Mouse (Mus musculus) left cerebral cortex, postnatal 25 days (tissue): Measurements from ENCODE around the gene Pde2a. TPM values are rescaled to one million over a fixed set of nuclear protein-coding genes. Genes with fewer than 3 reads are reported as not detected.
"Not testable (repeated sequence)": the region's sequence is repeated elsewhere in the genome, so short reads cannot be mapped to it uniquely, and the experiment has no call there.

Source experiments
- DNase-seq, 2 experiments: peaks; one replicate each; pipeline ENCODE4 v3.0.0; 2022; ENCODE audit warnings: low spot score in 2 of 2, mixed read lengths in 1 of 2
- intact Hi-C: fragments of 180-260 bp; cut with DNase I; formaldehyde crosslinking; loops from one replicate; pipeline ENCODE4 v1.15.1; 2025
- microRNA-seq, 2 experiments: library from miRNA; unstranded; fragments of <30 nt; microRNA quantifications; one replicate each; pipeline ENCODE4 v1.2.0; 2022
- total RNA-seq, 2 experiments: library from RNA; stranded (reverse); gene quantifications; 2 replicates each; pipeline ENCODE4 v1.2.3; 2021

Pde2a gene
- total RNA-seq, 2 experiments from 2014 or later: 377 to 383 TPM

DNA sequence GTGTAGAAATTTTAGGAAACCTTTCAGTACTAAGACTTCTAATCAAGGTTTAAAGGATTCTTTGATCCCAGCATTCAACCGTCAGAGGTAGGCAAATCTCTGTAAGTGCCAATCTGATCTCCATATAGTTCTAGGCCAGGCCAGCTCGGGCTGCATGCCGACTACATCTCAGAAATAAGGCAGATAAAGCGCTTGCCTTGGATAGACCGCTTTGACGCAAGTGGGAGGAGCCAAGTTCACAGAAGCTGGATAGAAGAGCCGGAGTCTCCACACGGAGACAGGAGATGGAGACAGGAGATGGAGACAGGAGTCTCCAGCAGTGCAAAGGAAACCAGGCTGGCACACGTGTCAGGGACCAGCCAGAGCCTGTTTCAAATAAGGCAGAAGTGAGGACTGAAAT lies 118.3 kb downstream of the Pde2a start:
- DNase-seq: peak in 1 of 2 experiments; percentile 56
- intact Hi-C loops: loop anchor here (2.0 kb wide), 2 partner anchors 113 to 125 kb away; no protein-coding TSS in a partner anchor

GRCm38 (mm10) chr7:101540684-101541083 lies 119.2 kb downstream of the Pde2a start:
- no peak for DNase-seq
- intact Hi-C loops: loop anchor here (1.0 to 2.0 kb wide), 3 partner anchors 78 to 126 kb away; no protein-coding TSS in a partner anchor

DNA sequence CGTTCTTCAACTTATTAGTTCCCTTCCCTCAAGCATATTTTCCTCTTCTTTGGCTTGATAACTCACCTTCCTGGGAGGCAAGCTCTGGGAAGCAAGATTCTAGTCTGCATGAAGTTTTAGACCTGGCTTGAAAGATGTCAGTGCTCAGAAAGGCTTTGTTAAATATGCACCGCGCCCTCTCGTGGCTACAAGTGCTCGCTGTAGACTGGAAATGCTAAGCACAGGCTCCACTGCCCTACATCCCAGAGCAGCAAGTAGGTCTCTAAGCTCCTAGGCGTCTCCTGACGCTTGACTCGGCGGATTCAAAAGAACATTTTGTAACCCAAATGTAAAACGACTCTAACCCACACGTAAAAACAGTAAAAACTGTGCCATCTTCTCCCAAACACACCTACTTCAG lies 119.6 kb downstream of the Pde2a start:
- intact Hi-C loops: loop anchor here (1.0 to 2.0 kb wide), 3 partner anchors 77 to 126 kb away; no protein-coding TSS in a partner anchor
- DNase-seq: peak; percentile 85 to 96

GRCm38 (mm10) chr7:101541734-101542133 lies 120.2 kb downstream of the Pde2a start:
- peak; percentile 61 to 92 for DNase-seq
- intact Hi-C loops: loop anchor here (1.0 to 2.0 kb wide), 3 partner anchors 77 to 127 kb away; no protein-coding TSS in a partner anchor

DNA sequence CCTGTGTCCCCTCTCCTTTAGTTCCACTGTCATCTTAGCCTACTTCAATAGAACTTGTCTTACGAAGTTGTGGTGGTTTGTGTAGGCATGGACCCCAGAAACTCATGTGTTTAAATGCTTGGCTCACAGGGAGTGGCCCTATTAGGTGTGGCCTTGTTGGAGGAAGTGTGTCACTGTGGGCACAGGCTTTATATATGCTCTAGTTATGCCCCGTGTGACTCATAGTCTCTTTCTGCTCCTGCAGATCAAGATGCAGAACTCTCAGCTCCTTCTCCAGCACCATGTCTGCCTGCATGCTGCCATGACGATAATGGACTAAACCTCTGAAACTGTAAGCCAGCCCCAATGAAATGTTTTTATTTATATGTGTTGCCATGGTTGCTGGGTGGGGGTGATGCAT lies 126.2 kb downstream of the Pde2a start:
- intact Hi-C loops: no loop called here
- no peak for DNase-seq

- no peak for DNase-seq
- intact Hi-C loops: no loop called here
These were observed 127.8 kb downstream of the Pde2a start for GRCm38 (mm10) chr7:101549266-101549665.

DNA sequence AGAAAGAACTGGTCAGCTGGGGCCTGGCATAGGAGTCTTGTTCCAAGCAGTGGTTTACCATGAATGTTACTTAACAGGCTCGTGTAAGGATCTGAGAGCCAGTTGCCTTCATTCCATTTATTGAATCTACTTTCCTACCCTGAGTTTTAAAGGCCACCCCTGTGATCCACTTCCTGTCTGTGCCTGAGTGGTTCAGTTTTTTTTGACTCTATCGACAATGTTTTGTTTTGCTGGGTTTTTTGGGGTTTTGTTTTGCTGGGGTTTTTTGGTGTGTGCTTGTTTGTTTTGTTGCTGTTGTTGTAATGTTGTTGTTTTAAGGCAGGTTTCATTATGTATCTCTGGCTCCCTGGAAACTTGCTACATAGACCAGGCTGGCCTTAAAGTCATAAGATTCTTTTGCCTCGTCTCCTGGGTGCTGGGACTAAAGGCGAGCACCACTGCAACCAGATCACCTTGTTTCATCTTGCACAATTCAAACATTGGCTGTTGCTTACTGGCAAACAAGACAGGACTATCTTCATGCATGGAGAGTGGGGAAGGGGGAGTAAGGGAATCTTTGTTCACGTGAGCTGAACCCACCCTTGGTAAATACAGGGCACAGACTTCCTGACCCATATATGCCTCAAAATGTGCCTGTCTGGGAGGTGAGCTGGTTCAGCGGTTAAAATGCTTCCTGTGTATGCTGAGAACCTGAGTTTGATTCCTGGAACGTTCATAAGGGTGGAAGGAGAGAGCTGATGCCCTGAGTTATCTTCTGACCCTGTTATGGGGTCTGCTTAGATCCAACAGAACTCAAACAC lies 129.4 kb downstream of the Pde2a start:
- DNase-seq: no peak
- intact Hi-C loops: no loop called here

DNA sequence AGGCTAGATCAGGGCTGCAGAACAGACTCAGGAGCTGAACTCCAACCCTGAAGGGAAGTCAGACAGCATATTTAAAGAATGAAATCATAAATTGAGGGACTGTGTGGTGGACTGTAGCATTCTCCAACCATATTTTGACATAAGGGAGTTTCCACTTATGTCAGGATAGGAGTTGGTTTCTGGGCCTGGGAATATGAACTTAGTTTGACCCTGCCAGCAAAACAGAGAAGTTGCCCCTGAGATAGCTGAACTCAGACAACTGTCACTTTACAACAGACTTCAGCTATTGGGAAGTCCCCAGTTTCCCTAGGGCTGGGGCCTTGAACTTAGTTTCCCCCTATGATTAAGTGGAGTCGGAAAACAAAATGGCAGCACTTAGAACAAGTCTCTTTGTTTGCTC lies 130.0 kb downstream of the Pde2a start:
- no peak for DNase-seq
- intact Hi-C loops: no loop called here

DNA sequence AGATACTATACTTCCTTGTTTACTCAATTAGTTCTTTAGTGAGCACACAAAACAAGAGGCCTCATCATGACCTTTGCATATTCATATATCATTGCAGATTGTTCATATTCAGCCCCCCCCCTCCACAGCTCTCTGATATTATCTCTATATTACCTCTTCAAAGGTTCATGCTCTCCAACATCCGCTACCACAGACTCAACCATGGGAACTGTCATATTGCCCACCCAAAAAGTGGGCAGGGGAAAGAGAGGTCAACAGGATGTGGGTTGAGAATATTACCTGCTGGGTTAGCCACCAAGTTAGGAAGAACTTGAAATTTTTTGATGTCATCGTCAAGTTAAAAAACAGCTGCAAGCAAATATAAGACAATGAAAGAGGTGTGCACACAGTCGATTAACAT lies 134.0 kb downstream of the Pde2a start:
- intact Hi-C loops, DNase-seq: not testable (repeated sequence)

- no peak for DNase-seq
- intact Hi-C loops: no loop called here
These were observed 135.9 kb downstream of the Pde2a start for GRCm38 (mm10) chr7:101557391-101557790.

DNA sequence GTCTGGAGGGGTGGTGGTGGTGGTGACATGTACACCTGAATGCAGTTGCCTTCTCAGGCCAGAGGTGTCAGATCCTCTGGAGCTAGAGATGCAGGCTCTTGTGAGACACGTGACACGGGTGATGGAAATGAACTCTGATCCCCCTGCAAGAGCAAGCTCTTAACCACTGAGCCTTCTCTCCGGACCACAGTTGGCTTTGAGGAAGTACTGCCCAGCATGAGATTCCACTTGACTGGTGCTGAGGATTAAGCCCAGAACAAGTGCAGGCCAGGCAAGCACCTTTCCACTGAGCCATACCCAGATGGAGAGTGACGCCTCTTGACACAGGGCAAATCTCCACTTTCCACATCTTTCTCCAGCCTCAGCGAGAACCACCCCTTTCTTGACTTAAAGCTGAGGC lies 137.9 kb downstream of the Pde2a start:
- intact Hi-C loops, DNase-seq: not testable (repeated sequence)

Small RNA genes lying within 50 kb of the gene (microRNA-seq; reads per million reads assigned to microRNA genes)
- 123,694 to 152,982 reads per million in 2 experiments for gene Mir139

Other genes with a start within 250 kb of the Pde2a start
- gene Atg16l2, start 119.4 kb upstream of the Pde2a start, total RNA-seq: 10 to 100 TPM; 49.9 to 59.4 TPM
- 10 to 100 TPM; 60.4 to 66.1 TPM for gene Stard10, start 104.6 kb upstream of the Pde2a start, total RNA-seq
- gene Arap1, start 73.6 kb upstream of the Pde2a start, total RNA-seq: 10 to 100 TPM; 17.9 to 19.9 TPM
- not detected for gene Gm45837, start 10.8 kb upstream of the Pde2a start, total RNA-seq
- not detected for gene Art2b, start 163.9 kb downstream of the Pde2a start, total RNA-seq
- gene Clpb, start 241.9 kb downstream of the Pde2a start, total RNA-seq: 10 to 100 TPM; 51.0 to 51.9 TPM